Mouse (Mus musculus): ENCODE data around the gene 6430550D23Rik. TPM values are rescaled to one million over a fixed set of nuclear protein-coding genes. Genes with fewer than 3 reads are reported as not detected.

The 6430550D23Rik gene
- polyA plus RNA-seq, 1 experiment: 0.29 TPM

GRCm38 (mm10) chr2:155987131-155987530 lies 20.6 kb downstream of the 6430550D23Rik start:
- H3K36me3 ChIP-seq (ENCODE audit: control insufficient read depth, insufficient read depth): peaks cover 3% of the 10 kb centered on the region
- TF ChIP-seq USF1 (IDR thresholded peaks at IDR 0.05; ENCODE audit: low read depth): no peak
- no peak overlapping the region for H3K4me2 ChIP-seq (ENCODE audit: low read depth)
- H3K27me3 ChIP-seq (ENCODE audit: control insufficient read depth, insufficient read depth, insufficient read length): no peaks in the 10 kb centered on the region
- no peak overlapping the region for H3ac ChIP-seq (ENCODE audit: control insufficient read depth, insufficient read length)
- no peaks in the 10 kb centered on the region for H3K79me2 ChIP-seq (ENCODE audit: control insufficient read depth, insufficient read depth)
- no peak overlapping the region for H3K4me3 ChIP-seq

- Histone ChIP-seq H3ac (ENCODE audit: control insufficient read depth, insufficient read length) (no peak overlapping the region), H3K27me3 (ENCODE audit: control insufficient read depth, insufficient read depth, insufficient read length) (no peaks in the 10 kb centered on the region), H3K4me3 (no peak overlapping the region), H3K36me3 (ENCODE audit: control insufficient read depth, insufficient read depth) (peaks cover 13% of the 10 kb centered on the region), H3K79me2 (ENCODE audit: control insufficient read depth, insufficient read depth) (no peaks in the 10 kb centered on the region), H3K4me2 (ENCODE audit: low read depth) (no peak overlapping the region)
- no peak for TF ChIP-seq REST (IDR thresholded peaks at IDR 0.05; ENCODE audit: insufficient read depth, insufficient read length)
- no peak for TF ChIP-seq CEBPB (IDR thresholded peaks at IDR 0.05; ENCODE audit: insufficient read depth, poor library complexity, severe bottlenecking)
- TF ChIP-seq TCF3 (IDR thresholded peaks at IDR 0.05; ENCODE audit: insufficient read length, low read depth): no peak
- TF ChIP-seq MYOD1 (IDR thresholded peaks at IDR 0.05; ENCODE audit: control insufficient read depth in 1 of 3, insufficient read length in 2 of 3, low read depth in 2 of 3): no peak
- TF ChIP-seq SRF (IDR thresholded peaks at IDR 0.05; ENCODE audit: control insufficient read depth, insufficient read length, low read depth): no peak
- TF ChIP-seq MYOG (IDR thresholded peaks at IDR 0.05; ENCODE audit: control insufficient read depth in 1 of 3, insufficient read depth in 1 of 3, insufficient read length in 2 of 3, low read depth in 2 of 3): no peak
- no peak for TF ChIP-seq POLR2AphosphoS2 (IDR thresholded peaks at IDR 0.05; ENCODE audit: insufficient read length, low read depth)
- TF ChIP-seq MAX (IDR thresholded peaks at IDR 0.05; ENCODE audit: low read depth): no peak
- TF ChIP-seq POLR2A (IDR thresholded peaks at IDR 0.05; ENCODE audit: insufficient read length, low read depth): no peak
- no peak for TF ChIP-seq USF1 (IDR thresholded peaks at IDR 0.05; ENCODE audit: low read depth)
- no peak for TF ChIP-seq E2F4 (IDR thresholded peaks at IDR 0.05; ENCODE audit: insufficient read depth)
Measured at GRCm38 (mm10) chr2:155985776-155986175, 22.0 kb downstream of the 6430550D23Rik start.

- TF ChIP-seq MYOD1 (IDR thresholded peaks at IDR 0.05; ENCODE audit: control insufficient read depth in 1 of 3, insufficient read length in 2 of 3, low read depth in 2 of 3) (no peak), CEBPB (IDR thresholded peaks at IDR 0.05; ENCODE audit: insufficient read depth, poor library complexity, severe bottlenecking) (no peak), POLR2AphosphoS2 (IDR thresholded peaks at IDR 0.05; ENCODE audit: insufficient read length, low read depth) (peak; percentile 31), POLR2A (IDR thresholded peaks at IDR 0.05; ENCODE audit: insufficient read length, low read depth) (peak; percentile 55)
- Histone ChIP-seq H3K27me3 (ENCODE audit: control insufficient read depth, insufficient read depth, insufficient read length) (no peaks in the 10 kb centered on the region), H3ac (ENCODE audit: control insufficient read depth, insufficient read length) (no peak overlapping the region), H3K79me2 (ENCODE audit: control insufficient read depth, insufficient read depth) (peaks cover 3% of the 10 kb centered on the region), H3K4me2 (ENCODE audit: low read depth) (peak overlapping the region; percentile 89), H3K36me3 (ENCODE audit: control insufficient read depth, insufficient read depth) (peaks cover 26% of the 10 kb centered on the region), H3K4me3 (peak overlapping the region; percentile 9)
Measured at GRCm38 (mm10) chr2:155979328-155979991, 28.3 kb downstream of the 6430550D23Rik start.

- Histone ChIP-seq H3K4me2 (ENCODE audit: low read depth) (no peak overlapping the region), H3K4me3 (no peak overlapping the region), H3K36me3 (ENCODE audit: control insufficient read depth, insufficient read depth) (peaks cover 13% of the 10 kb centered on the region), H3K27me3 (ENCODE audit: control insufficient read depth, insufficient read depth, insufficient read length) (no peaks in the 10 kb centered on the region), H3ac (ENCODE audit: control insufficient read depth, insufficient read length) (no peak overlapping the region), H3K79me2 (ENCODE audit: control insufficient read depth, insufficient read depth) (no peaks in the 10 kb centered on the region)
- TF ChIP-seq TCF3 (IDR thresholded peaks at IDR 0.05; ENCODE audit: insufficient read length, low read depth) (no peak), MAX (IDR thresholded peaks at IDR 0.05; ENCODE audit: low read depth) (no peak), MYOG (IDR thresholded peaks at IDR 0.05; ENCODE audit: control insufficient read depth in 1 of 3, insufficient read depth in 1 of 3, insufficient read length in 2 of 3, low read depth in 2 of 3) (no peak), USF1 (IDR thresholded peaks at IDR 0.05; ENCODE audit: low read depth) (no peak), TCF12 (IDR thresholded peaks at IDR 0.05; ENCODE audit: insufficient read depth, poor library complexity, severe bottlenecking) (no peak), POLR2AphosphoS2 (IDR thresholded peaks at IDR 0.05; ENCODE audit: insufficient read length, low read depth) (no peak), CEBPB (IDR thresholded peaks at IDR 0.05; ENCODE audit: insufficient read depth, poor library complexity, severe bottlenecking) (no peak), SRF (IDR thresholded peaks at IDR 0.05; ENCODE audit: control insufficient read depth, insufficient read length, low read depth) (no peak), POLR2A (IDR thresholded peaks at IDR 0.05; ENCODE audit: insufficient read length, low read depth) (no peak), REST (IDR thresholded peaks at IDR 0.05; ENCODE audit: insufficient read depth, insufficient read length) (no peak), MYOD1 (IDR thresholded peaks at IDR 0.05; ENCODE audit: control insufficient read depth in 1 of 3, insufficient read length in 2 of 3, low read depth in 2 of 3) (no peak), E2F4 (IDR thresholded peaks at IDR 0.05; ENCODE audit: insufficient read depth) (no peak)
Measured at GRCm38 (mm10) chr2:155974087-155974731, 33.6 kb downstream of the 6430550D23Rik start.

GRCm38 (mm10) chr2:155973348-155973747 lies 34.4 kb downstream of the 6430550D23Rik start:
- no peak overlapping the region for H3ac ChIP-seq (ENCODE audit: control insufficient read depth, insufficient read length)
- no peak overlapping the region for H3K4me2 ChIP-seq (ENCODE audit: low read depth)
- H3K4me3 ChIP-seq: no peak overlapping the region
- H3K36me3 ChIP-seq (ENCODE audit: control insufficient read depth, insufficient read depth): peaks cover 15% of the 10 kb centered on the region
- no peaks in the 10 kb centered on the region for H3K79me2 ChIP-seq (ENCODE audit: control insufficient read depth, insufficient read depth)
- H3K27me3 ChIP-seq (ENCODE audit: control insufficient read depth, insufficient read depth, insufficient read length): no peaks in the 10 kb centered on the region
- TF ChIP-seq E2F4 (IDR thresholded peaks at IDR 0.05; ENCODE audit: insufficient read depth): no peak
- no peak for TF ChIP-seq USF1 (IDR thresholded peaks at IDR 0.05; ENCODE audit: low read depth)
- no peak for TF ChIP-seq MYOG (IDR thresholded peaks at IDR 0.05; ENCODE audit: control insufficient read depth in 1 of 3, insufficient read depth in 1 of 3, insufficient read length in 2 of 3, low read depth in 2 of 3)
- no peak for TF ChIP-seq REST (IDR thresholded peaks at IDR 0.05; ENCODE audit: insufficient read depth, insufficient read length)
- TF ChIP-seq MYOD1 (IDR thresholded peaks at IDR 0.05; ENCODE audit: control insufficient read depth in 1 of 3, insufficient read length in 2 of 3, low read depth in 2 of 3): no peak
- no peak for TF ChIP-seq MAX (IDR thresholded peaks at IDR 0.05; ENCODE audit: low read depth)
- no peak for TF ChIP-seq CEBPB (IDR thresholded peaks at IDR 0.05; ENCODE audit: insufficient read depth, poor library complexity, severe bottlenecking)
- no peak for TF ChIP-seq POLR2A (IDR thresholded peaks at IDR 0.05; ENCODE audit: insufficient read length, low read depth)
- TF ChIP-seq SRF (IDR thresholded peaks at IDR 0.05; ENCODE audit: control insufficient read depth, insufficient read length, low read depth): no peak
- TF ChIP-seq TCF3 (IDR thresholded peaks at IDR 0.05; ENCODE audit: insufficient read length, low read depth): no peak
